Mouse (Mus musculus): Measurements from ENCODE around the gene Top2b. TPM values are rescaled to one million over a fixed set of nuclear protein-coding genes. Genes with fewer than 3 reads are reported as not detected.

Top2b gene
- 10 to 100 TPM; 79.9 to 96.9 (median 82.7) TPM for total RNA-seq (2022)

- peak; percentile 98 to 99 for DNase-seq (ENCODE audit: low spot score in 2 of 2)
These were observed at the start of gene Top2b for GRCm38 (mm10) chr14:16364878-16365337. Gene Top2b (plus strand): TSS chr14:16365179.

- no peak for DNase-seq (ENCODE audit: low spot score in 2 of 2)
These were observed 48.3 kb upstream of the Top2b start for GRCm38 (mm10) chr14:16316715-16317114.

- DNase-seq (ENCODE audit: low spot score in 2 of 2) = no peak
These were observed 45.2 kb upstream of the Top2b start for GRCm38 (mm10) chr14:16319818-16320217.

- no peak for DNase-seq (ENCODE audit: low spot score in 2 of 2)
These were observed 40.6 kb upstream of the Top2b start for GRCm38 (mm10) chr14:16324394-16324793.

GRCm38 (mm10) chr14:16325208-16325607 is 39.8 kb upstream of the Top2b start:
- DNase-seq (ENCODE audit: low spot score in 2 of 2) = no peak

- DNase-seq (ENCODE audit: low spot score in 2 of 2) = no peak
These were observed 36.4 kb upstream of the Top2b start for GRCm38 (mm10) chr14:16328531-16328930.

GRCm38 (mm10) chr14:16328959-16329480 is 36.0 kb upstream of the Top2b start:
- no peak for DNase-seq (ENCODE audit: low spot score in 2 of 2)

- no peak for DNase-seq (ENCODE audit: low spot score in 2 of 2)
These were observed 35.2 kb upstream of the Top2b start for GRCm38 (mm10) chr14:16329756-16330155.

GRCm38 (mm10) chr14:16334260-16334659 is 30.7 kb upstream of the Top2b start:
- no peak for DNase-seq (ENCODE audit: low spot score in 2 of 2)

GRCm38 (mm10) chr14:16335835-16336417 is 29.1 kb upstream of the Top2b start:
- no peak for DNase-seq (ENCODE audit: low spot score in 2 of 2)

GRCm38 (mm10) chr14:16347505-16347904 is 17.5 kb upstream of the Top2b start:
- DNase-seq (ENCODE audit: low spot score in 2 of 2) = no peak

- no peak for DNase-seq (ENCODE audit: low spot score in 2 of 2)
These were observed 5.3 kb upstream of the Top2b start for GRCm38 (mm10) chr14:16359704-16360103.

GRCm38 (mm10) chr14:16364161-16364831 is 683 bp upstream of the Top2b start:
- DNase-seq (ENCODE audit: low spot score in 2 of 2) = peak; percentile 28 to 38

- DNase-seq (ENCODE audit: low spot score in 2 of 2) = peak; percentile 22 to 49
These were observed 589 bp downstream of the Top2b start for GRCm38 (mm10) chr14:16365362-16366173.

- DNase-seq (ENCODE audit: low spot score in 2 of 2) = peak in 1 of 2 experiments; percentile 9
These were observed 1.4 kb downstream of the Top2b start for GRCm38 (mm10) chr14:16366174-16366889.

GRCm38 (mm10) chr14:16366986-16367385 is 2.0 kb downstream of the Top2b start:
- DNase-seq (ENCODE audit: low spot score in 2 of 2) = no peak

- no peak for DNase-seq (ENCODE audit: low spot score in 2 of 2)
These were observed 7.8 kb downstream of the Top2b start for GRCm38 (mm10) chr14:16372761-16373160.

- DNase-seq (ENCODE audit: low spot score in 2 of 2) = no peak
These were observed 8.2 kb downstream of the Top2b start for GRCm38 (mm10) chr14:16373190-16373589.

GRCm38 (mm10) chr14:16379917-16380570 is 15.1 kb downstream of the Top2b start:
- DNase-seq (ENCODE audit: low spot score in 2 of 2) = peak; percentile 41 to 45

GRCm38 (mm10) chr14:16384783-16385182 is 19.8 kb downstream of the Top2b start:
- no peak for DNase-seq (ENCODE audit: low spot score in 2 of 2)

- DNase-seq (ENCODE audit: low spot score in 2 of 2) = no peak
These were observed 40.2 kb downstream of the Top2b start for GRCm38 (mm10) chr14:16405187-16405586.
